Mouse (Mus musculus) stomach, embryonic 15.5 days (tissue): ENCODE measurements around the gene Ctla4. TPM values are rescaled to one million over a fixed set of nuclear protein-coding genes. Genes with fewer than 3 reads are reported as not detected.
A peak's percentile ranks its signal among the peaks of the same experiment; 100 is the strongest.

ENCODE experiments used
- ATAC-seq: fragments of 200-750 bp; cut with Nextera tagmentation; 2 replicates; pipeline ENCODE4 v1.8.0; 2017; ENCODE audit warnings: low read depth, moderate number of reproducible peaks, moderate TSS enrichment; ENCODE audit not compliant: insufficient read depth, low FRiP score
- H3K27ac ChIP-seq: fragments of 300-500 bp; sonication (generic); 2 replicates; pipeline ENCODE4 v1.5.1; 2015; ENCODE audit warnings: mild to moderate bottlenecking, inconsistent platforms
- H3K27me3 ChIP-seq: fragments of 300-500 bp; sonication (generic); replicated peaks from 2 replicates; pipeline ENCODE4 v1.6.1; 2015; ENCODE audit warnings: inconsistent platforms
- H3K36me3 ChIP-seq: fragments of 300-500 bp; sonication (generic); 2 replicates; pipeline ENCODE4 v1.6.1; 2015; ENCODE audit warnings: inconsistent platforms
- H3K4me1 ChIP-seq: fragments of 300-500 bp; sonication (generic); 2 replicates; pipeline ENCODE4 v1.6.1; 2015; ENCODE audit warnings: inconsistent platforms
- H3K4me2 ChIP-seq: fragments of 300-500 bp; sonication (generic); 2 replicates; pipeline ENCODE4 v1.6.1; 2015; ENCODE audit warnings: mild to moderate bottlenecking, inconsistent platforms
- H3K4me3 ChIP-seq: fragments of 300-500 bp; sonication (generic); replicated peaks from 2 replicates; pipeline ENCODE4 v1.5.1; 2015; ENCODE audit warnings: inconsistent platforms
- H3K9ac ChIP-seq: fragments of 300-500 bp; sonication (generic); 2 replicates; pipeline ENCODE4 v1.6.1; 2015; ENCODE audit warnings: inconsistent platforms
- H3K9me3 ChIP-seq: fragments of 300-500 bp; sonication (generic); 2 replicates; pipeline ENCODE4 v1.6.1; 2016; ENCODE audit warnings: inconsistent platforms
- WGBS: fragments of 180-500 bp; shearing (Covaris S2); methylation state at CpG from one replicate; pipeline ENCODE4 v1.1.7; 2015; 5-methylcytosine and 5-hydroxymethylcytosine counted together
- polyA plus RNA-seq: library from polyadenylated mRNA; unstranded; fragments of >200 nt; fragmentation: Nextera tagmentation; extraction: Ambion mirVana; gene quantifications from 2 replicates; pipeline ENCODE4 v1.2.1, GENCODE M21; 2015

The Ctla4 gene
- not detected in 2 replicates for polyA plus RNA-seq

DNA sequence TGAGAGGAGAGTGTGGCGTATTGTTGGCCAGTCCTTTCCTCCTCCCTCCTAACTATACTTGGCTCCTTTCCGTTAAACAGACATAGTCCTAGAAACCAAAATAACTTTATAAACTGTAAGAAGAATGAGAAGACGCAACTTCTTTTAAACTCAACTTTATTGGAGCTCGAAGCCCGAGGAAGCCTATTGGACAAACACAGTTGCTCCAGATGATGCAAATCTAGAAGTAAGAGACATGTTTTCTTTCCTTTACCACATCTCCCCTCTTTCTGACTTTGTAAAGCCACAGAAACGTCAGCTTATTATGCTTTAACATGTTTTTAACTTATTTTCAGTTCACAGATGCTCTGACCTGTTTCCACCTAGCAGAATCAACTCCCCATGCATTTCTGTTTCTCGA is at the start of gene Ctla4:
Ctla4 (plus strand) TSS at position 20 of the 400 bp plus-strand sequence.
- no peak for ATAC-seq
- 85% methylated on average over 7 of the region's 7 CpGs for WGBS
- no peak within 1 kb of the TSS for H3K4me3 ChIP-seq
- H3K4me1 ChIP-seq: no peaks in the 10 kb centered on the region
- H3K9ac ChIP-seq: no peak within 1 kb of the TSS
- no peaks in the 10 kb centered on the region for H3K27me3 ChIP-seq
- no peak within 1 kb of the TSS for H3K27ac ChIP-seq
- no peaks in the 10 kb centered on the region for H3K36me3 ChIP-seq
- no peak within 1 kb of the TSS for H3K4me2 ChIP-seq
- no peaks in the 10 kb centered on the region for H3K9me3 ChIP-seq

DNA sequence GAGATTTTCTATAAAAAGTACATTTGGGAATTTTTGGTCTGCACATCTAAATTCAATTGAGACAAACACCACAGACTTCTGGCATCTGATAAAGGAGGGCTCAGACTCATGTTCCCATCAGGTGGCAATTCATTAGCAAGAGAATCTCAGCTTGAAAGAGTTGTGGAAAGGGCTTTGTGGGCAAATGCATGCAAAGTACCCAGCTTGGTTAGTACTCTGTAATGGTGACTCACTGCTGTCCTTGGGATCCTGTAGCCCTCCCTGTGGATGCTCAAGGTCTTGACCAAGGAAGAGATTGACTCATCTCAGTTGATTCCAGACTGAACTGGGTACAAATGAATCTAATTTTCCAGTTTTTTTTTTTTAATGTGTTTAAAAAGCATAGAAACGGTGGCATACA is 47.6 kb upstream of the Ctla4 start:
- Histone ChIP-seq H3K9me3 (no peaks in the 10 kb centered on the region), H3K4me2 (no peak overlapping the region), H3K27me3 (no peaks in the 10 kb centered on the region), H3K36me3 (no peaks in the 10 kb centered on the region), H3K4me1 (no peaks in the 10 kb centered on the region), H3K27ac (no peak overlapping the region), H3K9ac (no peak overlapping the region), H3K4me3 (no peak overlapping the region)
- no peak for ATAC-seq
- 88% methylated on average over 1 of the region's 1 CpGs for WGBS

DNA sequence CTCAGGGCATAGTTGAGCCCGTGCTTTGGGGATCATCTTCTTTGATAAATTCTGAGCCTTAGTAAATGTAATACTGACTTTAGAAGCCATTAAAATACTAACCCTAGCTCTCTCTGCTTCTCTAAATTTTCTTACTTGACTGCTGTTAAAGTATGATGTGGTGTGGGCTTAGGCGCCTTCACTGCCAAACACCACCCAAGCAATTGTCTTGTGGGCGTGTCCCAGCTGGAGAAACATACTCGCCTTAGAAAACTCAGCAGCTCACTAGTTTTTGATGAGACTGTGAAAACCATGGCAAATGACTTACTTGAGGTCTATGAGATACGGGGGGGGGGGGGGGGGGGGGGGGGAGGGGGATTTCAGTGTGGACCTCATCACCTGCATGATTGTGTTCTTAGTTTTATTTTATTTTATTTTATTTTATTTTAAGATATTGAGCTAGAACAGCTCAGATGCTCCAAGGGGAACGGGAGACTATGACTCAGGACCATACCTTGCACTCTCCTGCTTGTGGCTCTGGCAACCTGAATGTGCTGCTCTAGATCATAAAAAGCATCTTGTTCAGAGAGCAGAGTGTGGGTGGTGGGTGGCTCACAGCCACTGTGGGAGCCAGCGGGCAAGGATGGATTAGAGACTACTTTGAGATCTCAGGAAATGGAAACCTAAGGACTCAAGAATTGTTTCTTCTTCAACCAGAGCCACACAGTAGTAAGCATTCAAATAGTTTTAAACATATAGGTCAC is 41.3 kb upstream of the Ctla4 start:
- no peak for ATAC-seq
- H3K9me3 ChIP-seq: no peaks in the 10 kb centered on the region
- 0 out of 2 replicates have a peak, but pooled peaks cover 4% of the 10 kb centered on the region for H3K4me1 ChIP-seq
- no peak overlapping the region for H3K27ac ChIP-seq
- H3K36me3 ChIP-seq: no peaks in the 10 kb centered on the region
- no peak overlapping the region for H3K4me2 ChIP-seq
- no peak overlapping the region for H3K9ac ChIP-seq
- no peaks in the 10 kb centered on the region for H3K27me3 ChIP-seq
- H3K4me3 ChIP-seq: no peak overlapping the region
- WGBS: 73% methylated on average over 7 of the region's 7 CpGs

DNA sequence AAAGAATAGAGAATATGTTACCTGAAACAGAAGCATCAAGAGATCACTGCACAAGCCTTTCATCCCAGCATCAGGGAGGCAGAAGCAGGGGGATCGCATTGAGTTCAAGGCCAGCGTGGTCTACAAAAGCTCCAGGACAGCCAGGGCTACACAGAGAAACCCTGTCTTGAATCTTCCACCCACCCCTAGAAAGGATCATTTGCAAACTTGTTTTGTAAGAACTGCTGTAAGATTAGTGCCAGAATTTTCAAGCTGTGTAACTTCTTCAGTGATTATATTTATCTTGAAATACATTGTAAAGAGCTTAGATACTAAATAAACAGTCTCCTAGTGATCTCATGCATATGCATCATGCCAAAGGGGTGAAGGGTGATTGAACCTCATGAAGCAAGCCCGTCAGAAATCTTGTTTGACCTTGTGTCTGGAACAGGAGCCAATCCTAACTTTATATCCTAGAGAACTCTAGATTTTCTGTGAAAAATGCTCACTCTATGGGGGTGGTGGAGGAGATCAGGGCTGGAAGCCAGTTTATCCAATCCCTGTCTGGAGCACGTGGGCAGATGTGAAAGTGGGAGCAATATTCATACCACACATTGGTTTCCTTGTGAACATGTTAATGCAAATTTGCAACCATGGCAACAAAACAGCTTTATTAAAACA is 40.1 kb upstream of the Ctla4 start:
- Histone ChIP-seq H3K9ac (no peak overlapping the region), H3K27me3 (no peaks in the 10 kb centered on the region), H3K4me2 (no peak overlapping the region), H3K4me3 (no peak overlapping the region), H3K9me3 (no peaks in the 10 kb centered on the region), H3K27ac (peak overlapping the region; percentile 35; the same call in 1 of the 2 replicates), H3K36me3 (no peaks in the 10 kb centered on the region), H3K4me1 (0 out of 2 replicates have a peak, but pooled peaks cover 4% of the 10 kb centered on the region)
- peak; percentile 27; the same call in 1 of the 2 replicates for ATAC-seq
- WGBS: 59% methylated on average over 4 of the region's 4 CpGs

DNA sequence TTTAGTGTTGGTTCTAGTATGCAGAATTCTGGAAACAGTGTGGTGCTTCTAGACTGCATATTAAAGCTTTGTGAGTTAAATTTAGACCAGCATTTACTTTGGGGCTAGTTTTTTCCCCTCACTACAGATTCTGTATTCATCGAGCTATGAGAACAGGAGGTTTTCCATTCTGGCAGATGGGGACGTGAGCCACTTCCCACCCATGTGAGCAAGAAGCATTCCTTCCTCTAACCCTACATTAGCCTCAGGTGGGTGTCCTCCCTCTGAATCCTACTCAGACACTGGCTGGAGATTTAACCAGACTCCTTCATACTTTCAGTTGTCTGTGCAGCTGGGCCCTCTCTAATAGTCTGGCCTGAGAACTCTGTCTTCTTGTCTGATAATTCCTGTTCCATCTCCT is 37.7 kb upstream of the Ctla4 start:
- H3K4me3 ChIP-seq: no peak overlapping the region
- 89% methylated on average over 2 of the region's 2 CpGs for WGBS
- H3K4me2 ChIP-seq: no peak overlapping the region
- H3K4me1 ChIP-seq: 0 out of 2 replicates have a peak, but pooled peaks cover 4% of the 10 kb centered on the region
- H3K27ac ChIP-seq: no peak overlapping the region
- H3K9me3 ChIP-seq: no peaks in the 10 kb centered on the region
- H3K9ac ChIP-seq: no peak overlapping the region
- H3K27me3 ChIP-seq: no peaks in the 10 kb centered on the region
- H3K36me3 ChIP-seq: no peaks in the 10 kb centered on the region
- no peak for ATAC-seq

DNA sequence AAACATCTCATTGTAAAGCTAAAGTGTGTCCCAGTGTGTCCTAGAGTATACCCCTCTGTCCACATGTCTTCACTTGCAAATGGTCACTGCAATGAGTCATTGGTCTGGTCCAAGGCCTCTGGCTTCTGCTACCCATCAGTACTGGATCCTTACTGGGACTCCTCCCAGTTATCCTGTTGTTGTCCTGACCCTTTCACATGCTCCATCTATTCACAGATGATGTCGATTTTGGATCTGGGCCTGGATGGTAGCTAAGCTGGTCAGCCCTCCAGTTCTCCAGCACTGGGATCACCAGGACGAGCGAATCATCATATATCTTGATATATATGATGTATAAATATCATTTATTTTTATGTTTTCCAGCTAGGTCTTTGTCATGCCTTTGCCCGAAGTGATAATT is 37.0 kb upstream of the Ctla4 start:
- no peak overlapping the region for H3K9ac ChIP-seq
- H3K4me3 ChIP-seq: no peak overlapping the region
- no peak overlapping the region for H3K4me2 ChIP-seq
- H3K36me3 ChIP-seq: no peaks in the 10 kb centered on the region
- ATAC-seq: no peak
- no peak overlapping the region for H3K27ac ChIP-seq
- no peaks in the 10 kb centered on the region for H3K27me3 ChIP-seq
- no peaks in the 10 kb centered on the region for H3K9me3 ChIP-seq
- 0 out of 2 replicates have a peak, but pooled peaks cover 4% of the 10 kb centered on the region for H3K4me1 ChIP-seq
- WGBS: 85% methylated on average over 4 of the region's 4 CpGs

DNA sequence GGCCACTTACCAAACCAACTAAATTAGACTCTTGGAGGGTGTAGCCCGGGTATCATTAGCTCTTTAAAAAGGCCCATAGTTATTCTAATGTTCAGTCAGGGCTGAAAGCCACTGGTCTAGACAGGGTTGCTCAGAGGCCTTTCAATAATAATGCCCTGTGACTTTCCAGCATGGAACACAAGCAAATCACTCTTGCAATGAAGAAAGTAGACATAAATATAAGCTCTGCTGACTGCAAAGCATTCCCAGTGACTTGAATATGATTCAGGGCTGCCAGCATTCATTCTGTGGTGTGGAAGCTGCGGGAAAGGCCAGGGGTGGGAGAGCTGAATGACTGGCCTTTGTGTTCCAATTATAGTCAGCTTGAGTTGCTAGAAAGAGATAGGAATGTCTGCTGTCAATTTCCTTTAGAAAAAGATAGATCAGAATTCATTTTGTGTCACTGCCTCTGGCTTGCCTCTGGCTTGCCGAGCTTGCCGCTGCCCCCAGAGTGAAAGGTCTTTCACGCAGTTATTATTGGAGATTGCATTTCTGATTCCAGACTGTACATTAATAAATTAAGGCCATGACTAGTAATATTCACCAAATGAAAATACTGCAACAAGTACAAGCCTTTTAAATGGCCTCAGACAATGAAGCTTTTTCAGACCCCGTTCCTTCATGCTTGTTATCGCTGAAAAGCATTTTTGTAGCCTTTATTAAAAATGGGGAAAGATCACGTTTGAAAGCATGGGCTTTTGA is 35.6 kb upstream of the Ctla4 start:
- 0 out of 2 replicates have a peak, but pooled peaks cover 4% of the 10 kb centered on the region for H3K4me1 ChIP-seq
- no peak overlapping the region for H3K9ac ChIP-seq
- 73% methylated on average over 8 of the region's 8 CpGs for WGBS
- H3K4me3 ChIP-seq: no peak overlapping the region
- ATAC-seq: no peak
- H3K36me3 ChIP-seq: no peaks in the 10 kb centered on the region
- H3K4me2 ChIP-seq: no peak overlapping the region
- no peaks in the 10 kb centered on the region for H3K27me3 ChIP-seq
- no peak overlapping the region for H3K27ac ChIP-seq
- no peaks in the 10 kb centered on the region for H3K9me3 ChIP-seq

DNA sequence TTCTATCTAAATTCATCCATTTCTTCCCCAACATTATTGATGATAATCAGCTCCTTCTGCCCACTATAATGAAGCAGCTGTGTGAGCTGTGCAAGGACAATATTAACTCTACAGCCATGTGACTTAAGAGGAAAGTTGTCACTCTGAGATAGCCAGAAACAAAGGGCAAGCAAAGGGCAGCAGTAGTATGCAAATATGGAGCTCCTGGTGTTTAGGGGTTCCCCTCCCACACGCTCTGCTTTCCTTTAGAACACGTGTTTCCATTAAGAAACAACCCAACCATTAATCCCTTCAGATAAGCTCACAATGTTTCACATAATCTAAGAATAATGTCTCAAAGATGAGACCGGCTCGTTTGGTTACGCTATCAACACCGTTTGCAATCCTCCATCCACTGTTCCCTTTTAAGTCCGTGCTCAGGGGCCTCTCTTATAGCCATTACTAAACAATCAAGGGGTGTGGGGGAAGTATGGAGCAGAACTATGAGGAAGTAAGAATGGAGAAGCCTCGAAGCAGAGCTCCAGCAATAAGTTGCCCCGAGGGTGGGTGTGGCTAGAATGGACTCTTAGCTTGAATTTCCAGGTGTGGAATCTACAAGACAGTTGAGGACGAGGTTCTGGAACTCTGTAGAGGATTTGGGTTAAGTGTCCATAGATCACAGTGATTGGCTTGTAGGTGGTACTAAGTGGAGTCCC is 34.6 kb upstream of the Ctla4 start:
- Histone ChIP-seq H3K9me3 (no peaks in the 10 kb centered on the region), H3K9ac (no peak overlapping the region), H3K36me3 (no peaks in the 10 kb centered on the region), H3K27ac (no peak overlapping the region), H3K4me3 (no peak overlapping the region), H3K27me3 (no peaks in the 10 kb centered on the region), H3K4me2 (0 out of 2 replicates have a peak overlapping the region, but pooled peaks have one; percentile 8), H3K4me1 (no peaks in the 10 kb centered on the region)
- no peak for ATAC-seq
- WGBS: 44% methylated on average over 10 of the region's 10 CpGs

DNA sequence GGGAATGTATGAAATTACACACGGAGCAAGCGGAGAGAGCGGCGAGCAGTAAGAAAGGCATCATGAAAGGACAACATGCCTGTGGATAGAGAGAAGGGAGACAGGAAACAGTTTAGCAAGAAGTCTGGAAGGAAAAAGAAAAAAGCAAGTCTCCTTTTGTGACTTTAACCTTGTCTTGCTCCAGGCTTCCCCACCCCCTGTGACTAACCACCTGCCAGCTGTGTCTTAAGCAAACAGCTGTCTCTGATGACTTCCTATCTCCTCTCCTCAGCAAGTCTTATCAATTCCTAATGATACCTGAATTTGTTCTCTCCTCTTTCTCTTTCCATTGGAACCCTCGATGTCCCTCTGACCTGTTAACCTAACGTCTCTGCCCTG is 34.0 kb upstream of the Ctla4 start:
- Histone ChIP-seq H3K4me3 (no peak overlapping the region), H3K9me3 (no peaks in the 10 kb centered on the region), H3K36me3 (no peaks in the 10 kb centered on the region), H3K4me1 (no peaks in the 10 kb centered on the region), H3K27me3 (no peaks in the 10 kb centered on the region), H3K4me2 (no peak overlapping the region), H3K9ac (no peak overlapping the region), H3K27ac (no peak overlapping the region)
- no peak for ATAC-seq
- 75% methylated on average over 6 of the region's 6 CpGs for WGBS

DNA sequence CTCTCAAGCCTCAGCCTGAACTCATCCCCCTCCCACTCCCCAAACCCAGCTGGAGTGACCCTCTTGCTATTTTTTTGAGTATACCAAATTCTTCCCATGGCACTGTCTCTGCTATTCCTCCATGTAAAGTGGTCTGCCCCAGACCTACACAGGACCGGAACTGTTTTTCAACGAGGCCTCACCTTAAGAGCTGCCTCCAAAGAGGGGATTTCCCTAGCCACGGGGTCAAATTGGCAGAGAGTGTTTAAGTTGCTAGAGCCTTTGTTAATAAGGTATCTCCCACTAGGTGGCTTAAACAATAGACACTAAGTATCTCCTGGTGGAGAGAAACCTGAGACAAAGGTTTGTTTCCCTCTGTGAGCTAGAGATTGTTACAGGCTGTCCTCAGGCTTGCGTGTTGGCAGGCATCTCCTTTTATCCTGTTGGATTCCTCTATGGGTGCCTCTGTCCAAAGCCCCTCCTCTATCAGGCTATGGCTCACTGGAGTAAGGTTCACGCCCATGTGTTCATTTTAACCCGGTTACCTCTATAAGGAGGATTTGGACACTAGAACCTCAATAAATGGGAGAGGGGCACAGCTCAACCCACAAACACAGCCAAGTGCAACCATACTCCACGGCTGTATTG is 33.4 kb upstream of the Ctla4 start:
- H3K36me3 ChIP-seq: no peaks in the 10 kb centered on the region
- no peaks in the 10 kb centered on the region for H3K4me1 ChIP-seq
- no peaks in the 10 kb centered on the region for H3K9me3 ChIP-seq
- ATAC-seq: no peak
- H3K27ac ChIP-seq: no peak overlapping the region
- no peaks in the 10 kb centered on the region for H3K27me3 ChIP-seq
- 61% methylated on average over 7 of the region's 7 CpGs for WGBS
- H3K4me2 ChIP-seq: no peak overlapping the region
- no peak overlapping the region for H3K9ac ChIP-seq
- no peak overlapping the region for H3K4me3 ChIP-seq

DNA sequence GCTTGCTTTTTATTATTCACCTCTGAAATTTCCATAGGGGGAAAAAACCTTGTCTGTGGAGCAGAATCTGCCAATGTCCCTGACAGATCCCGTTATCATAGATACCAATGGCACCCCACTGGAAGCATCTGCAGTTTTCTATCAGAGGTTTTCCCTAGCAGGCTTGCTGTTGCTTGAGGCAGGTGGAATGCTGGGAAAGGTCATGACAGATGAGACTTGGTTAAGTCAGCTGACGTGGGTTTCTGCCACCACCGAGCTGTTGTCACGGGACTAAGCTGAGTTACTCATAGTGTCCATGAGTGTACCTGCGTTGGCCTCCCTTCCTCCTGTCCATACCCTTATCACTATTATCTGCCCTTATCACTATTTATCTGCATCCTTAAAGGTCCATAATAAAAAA is 32.8 kb upstream of the Ctla4 start:
- H3K27me3 ChIP-seq: no peaks in the 10 kb centered on the region
- no peak overlapping the region for H3K27ac ChIP-seq
- 87% methylated on average over 5 of the region's 5 CpGs for WGBS
- H3K4me1 ChIP-seq: no peaks in the 10 kb centered on the region
- no peak overlapping the region for H3K9ac ChIP-seq
- no peak overlapping the region for H3K4me2 ChIP-seq
- H3K9me3 ChIP-seq: no peaks in the 10 kb centered on the region
- no peaks in the 10 kb centered on the region for H3K36me3 ChIP-seq
- no peak for ATAC-seq
- no peak overlapping the region for H3K4me3 ChIP-seq
